Mouse (Mus musculus) kidney, postnatal 25 days (tissue): ENCODE measurements around the gene 2010111I01Rik.
"Not testable (repeated sequence)": the region's sequence is repeated elsewhere in the genome, so short reads cannot be mapped to it uniquely, and the experiment has no call there.

Source experiments
- DNase-seq, 2 experiments: peaks; one replicate each; pipeline ENCODE4 v3.0.0; 2021; ENCODE audit warnings: mixed read lengths in 2 of 2

Gene 2010111I01Rik

GRCm38 (mm10) chr13:63223026-63223770 is 258.5 kb downstream of the 2010111I01Rik start:
- DNase-seq: no peak

GRCm38 (mm10) chr13:63225796-63226583 is 261.3 kb downstream of the 2010111I01Rik start:
- no peak for DNase-seq

GRCm38 (mm10) chr13:63227785-63228184 is 263.1 kb downstream of the 2010111I01Rik start:
- no peak for DNase-seq

- DNase-seq: peak; percentile 32 to 55
Measured at GRCm38 (mm10) chr13:63230955-63231701, 266.4 kb downstream of the 2010111I01Rik start.

- DNase-seq: peak in 1 of 2 experiments; percentile 58
Measured at GRCm38 (mm10) chr13:63231702-63232070, 267.0 kb downstream of the 2010111I01Rik start.

- no peak for DNase-seq
Measured at GRCm38 (mm10) chr13:63232558-63232957, 267.9 kb downstream of the 2010111I01Rik start.

GRCm38 (mm10) chr13:63234520-63234919 is 269.8 kb downstream of the 2010111I01Rik start:
- not testable (repeated sequence) for DNase-seq

GRCm38 (mm10) chr13:63235551-63235950 is 270.9 kb downstream of the 2010111I01Rik start:
- peak; percentile 87 to 93 for DNase-seq

- DNase-seq: no peak
Measured at GRCm38 (mm10) chr13:63236159-63236893, 271.6 kb downstream of the 2010111I01Rik start.

GRCm38 (mm10) chr13:63238045-63238444 is 273.4 kb downstream of the 2010111I01Rik start:
- DNase-seq: no peak

- peak in 1 of 2 experiments; percentile 71 for DNase-seq
Measured at GRCm38 (mm10) chr13:63239301-63239804, 274.7 kb downstream of the 2010111I01Rik start.

GRCm38 (mm10) chr13:63239877-63240671 is 275.4 kb downstream of the 2010111I01Rik start:
- DNase-seq: peak; percentile 90 to 96

GRCm38 (mm10) chr13:63240835-63241234 is 276.1 kb downstream of the 2010111I01Rik start:
- DNase-seq: no peak

- peak in 1 of 2 experiments; percentile 54 for DNase-seq
Measured at GRCm38 (mm10) chr13:63241665-63242064, 277.0 kb downstream of the 2010111I01Rik start.

GRCm38 (mm10) chr13:63242401-63243192 is 277.9 kb downstream of the 2010111I01Rik start:
- DNase-seq: peak; percentile 59 to 70

- DNase-seq: no peak
Measured at GRCm38 (mm10) chr13:63243586-63243985, 278.9 kb downstream of the 2010111I01Rik start.

- peak; percentile 45 to 70 for DNase-seq
Measured at GRCm38 (mm10) chr13:63244425-63244824, 279.7 kb downstream of the 2010111I01Rik start.

GRCm38 (mm10) chr13:63245218-63245617 is 280.5 kb downstream of the 2010111I01Rik start:
- DNase-seq: peak in 1 of 2 experiments; percentile 67

GRCm38 (mm10) chr13:63245812-63246211 is 281.1 kb downstream of the 2010111I01Rik start:
- DNase-seq: no peak

- peak in 1 of 2 experiments; percentile 70 for DNase-seq
Measured at GRCm38 (mm10) chr13:63246332-63246940, 281.7 kb downstream of the 2010111I01Rik start.
